Mouse (Mus musculus): Measurements from ENCODE around the gene Atp8a2.

DNA sequence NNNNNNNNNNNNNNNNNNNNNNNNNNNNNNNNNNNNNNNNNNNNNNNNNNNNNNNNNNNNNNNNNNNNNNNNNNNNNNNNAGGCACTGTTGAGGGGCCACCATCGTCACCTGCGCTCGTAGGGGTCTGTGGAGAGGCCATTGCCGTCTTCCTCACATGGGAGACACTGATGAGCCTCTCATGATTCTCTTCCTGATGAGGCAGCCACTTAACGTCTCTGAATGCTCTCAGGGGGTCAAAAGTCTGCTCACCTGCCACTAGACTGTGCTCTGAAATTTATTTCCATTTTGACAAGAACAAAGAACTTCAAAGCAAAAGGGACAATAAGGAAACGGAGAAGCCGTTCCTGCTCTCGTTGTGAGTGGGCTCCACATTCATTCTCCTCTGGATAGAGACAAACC is 277.1 kb downstream of the Atp8a2 start:
- TF ChIP-seq EP300 (IDR thresholded peaks at IDR 0.05; ENCODE audit: low read depth) (no peak), CTCF (IDR thresholded peaks at IDR 0.05; ENCODE audit: low read depth) (no peak)

Data from heart, postnatal 0 days (tissue).